Mouse (Mus musculus): ENCODE data around the gene Fut11. TPM values are rescaled to one million over a fixed set of nuclear protein-coding genes. Genes with fewer than 3 reads are reported as not detected.

Gene Fut11
- 10 to 100 TPM; 14.6 to 15.8 (median 15.0) TPM for total RNA-seq (2022)

DNA sequence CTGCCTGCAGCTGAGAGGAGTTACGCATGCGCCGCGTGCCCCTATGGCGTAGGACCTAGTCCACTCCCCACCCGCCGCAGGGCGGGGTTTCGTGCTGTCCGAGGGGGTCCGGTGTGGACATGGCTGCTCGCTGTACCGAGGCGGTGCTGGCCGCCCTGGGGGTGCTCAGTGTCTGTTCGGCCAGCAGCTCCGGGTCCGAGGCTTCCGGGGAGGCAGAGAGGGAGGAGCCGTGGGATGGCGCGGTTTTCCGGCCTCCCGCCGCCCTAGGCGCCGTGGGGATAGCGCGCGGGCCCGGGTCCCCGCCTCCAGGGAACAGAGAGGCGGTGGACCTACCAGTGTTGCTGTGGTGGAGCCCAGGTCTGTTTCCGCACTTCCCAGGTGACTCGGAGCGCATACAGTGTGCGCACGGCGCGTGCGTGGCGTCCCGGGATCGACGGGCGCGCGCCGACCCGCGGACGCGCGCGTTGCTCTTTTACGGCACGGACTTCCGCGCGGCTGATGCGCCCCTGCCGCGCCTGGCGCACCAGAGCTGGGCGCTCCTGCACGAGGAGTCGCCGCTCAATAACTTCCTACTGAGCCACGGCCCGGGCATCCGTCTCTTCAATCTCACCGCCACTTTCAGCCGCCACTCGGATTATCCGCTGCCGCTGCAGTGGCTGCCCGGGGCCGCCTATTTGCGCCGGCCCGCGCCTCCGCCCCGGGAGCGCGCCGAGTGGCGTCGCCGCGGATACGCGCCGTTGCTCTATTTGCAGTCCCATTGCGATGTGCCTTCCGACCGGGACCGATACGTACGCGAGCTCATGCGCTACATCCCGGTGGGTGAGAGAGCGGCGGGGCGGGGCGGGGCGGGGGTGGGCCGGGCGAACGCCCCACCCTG is at the start of gene Fut11:
Gene Fut11, plus strand, starts transcription at position 85 of the 877 bp plus-strand sequence.
- DNase-seq (ENCODE audit: low spot score in 2 of 2): peak; percentile 78 to 83

DNA sequence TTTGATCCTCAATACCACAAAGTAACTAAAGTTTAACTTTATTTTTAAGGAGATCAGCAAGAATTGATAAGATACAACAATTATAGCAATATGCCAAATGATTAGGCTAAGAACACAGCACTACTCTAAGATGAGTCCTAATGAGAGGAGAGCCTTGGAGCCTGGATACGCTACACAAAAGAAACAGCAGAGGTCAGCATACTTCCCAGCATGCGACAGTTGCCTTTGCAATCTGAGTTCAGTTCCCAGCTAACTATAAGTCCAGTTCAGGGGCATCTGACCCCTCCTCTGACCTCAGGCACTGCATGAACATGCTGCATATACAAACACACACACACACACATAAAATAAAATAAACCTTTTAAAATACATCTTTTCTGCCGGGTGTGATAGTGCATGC is 49.2 kb upstream of the Fut11 start:
- no peak for DNase-seq (ENCODE audit: low spot score in 2 of 2)

DNA sequence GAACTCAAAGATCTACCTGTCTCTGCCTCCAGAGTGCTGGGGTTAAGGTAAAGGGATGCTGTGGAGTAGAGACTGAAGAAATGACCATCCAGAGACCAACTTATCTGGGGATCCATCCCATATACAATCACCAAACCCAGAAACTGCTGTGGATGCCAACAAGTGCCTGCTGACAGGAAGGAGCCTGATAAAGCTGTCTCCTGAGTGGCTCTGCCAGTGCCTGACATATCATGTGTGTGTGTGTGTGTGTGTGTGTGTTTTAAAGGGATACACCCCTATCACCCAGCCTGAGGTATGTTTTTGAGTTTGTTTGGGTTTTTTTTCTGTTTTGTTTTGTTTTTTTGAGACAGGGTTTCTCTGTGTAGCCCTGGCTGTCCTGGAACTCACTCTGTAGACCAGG is 48.4 kb upstream of the Fut11 start:
- no peak for DNase-seq (ENCODE audit: low spot score in 2 of 2)

DNA sequence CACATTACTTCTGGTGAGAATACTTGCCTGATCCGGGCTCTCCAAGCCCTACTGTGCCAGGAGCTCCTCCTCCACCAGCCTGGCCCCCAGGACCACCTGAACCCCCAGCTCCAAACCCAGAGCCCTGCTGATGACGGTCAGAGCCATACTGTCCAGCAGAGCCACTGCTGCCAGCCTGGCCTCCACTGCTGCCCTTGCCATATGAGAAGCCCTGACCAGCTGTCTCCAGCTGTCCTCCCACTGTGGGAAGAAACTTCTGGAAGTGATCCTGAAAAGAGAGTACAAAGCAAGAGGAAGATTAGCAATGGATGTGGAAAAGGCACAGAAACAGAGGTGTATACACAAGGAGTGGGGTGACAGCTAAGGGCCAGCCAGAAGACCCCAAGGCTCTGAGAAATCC is 43.8 kb upstream of the Fut11 start:
- DNase-seq (ENCODE audit: low spot score in 2 of 2): no peak

DNA sequence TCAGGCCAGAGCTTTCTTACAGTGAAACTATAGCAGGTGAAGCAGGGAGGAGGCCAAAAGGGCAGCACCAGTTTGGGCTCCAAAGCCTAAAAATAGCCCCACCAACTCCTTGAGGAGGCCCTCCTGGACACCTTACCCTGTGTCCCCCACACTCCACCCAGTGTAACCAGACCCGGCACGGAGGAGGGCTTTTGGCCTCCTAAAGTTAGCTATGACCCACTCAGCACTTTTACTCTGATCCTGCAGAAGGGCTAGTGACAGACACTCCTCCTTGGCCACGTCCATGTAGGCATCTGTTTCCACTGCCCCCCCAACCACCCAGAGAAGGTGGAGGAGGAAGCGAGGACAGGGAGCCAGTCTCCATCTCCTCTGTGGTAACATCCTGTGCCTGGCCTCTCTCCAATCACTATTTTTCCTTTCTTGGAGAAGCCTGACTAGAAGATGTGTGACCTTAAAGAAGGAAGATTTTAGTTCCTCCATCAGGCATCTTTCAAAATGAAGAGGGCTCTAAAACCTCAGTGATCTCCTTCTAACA is 43.0 kb upstream of the Fut11 start:
- no peak for DNase-seq (ENCODE audit: low spot score in 2 of 2)

DNA sequence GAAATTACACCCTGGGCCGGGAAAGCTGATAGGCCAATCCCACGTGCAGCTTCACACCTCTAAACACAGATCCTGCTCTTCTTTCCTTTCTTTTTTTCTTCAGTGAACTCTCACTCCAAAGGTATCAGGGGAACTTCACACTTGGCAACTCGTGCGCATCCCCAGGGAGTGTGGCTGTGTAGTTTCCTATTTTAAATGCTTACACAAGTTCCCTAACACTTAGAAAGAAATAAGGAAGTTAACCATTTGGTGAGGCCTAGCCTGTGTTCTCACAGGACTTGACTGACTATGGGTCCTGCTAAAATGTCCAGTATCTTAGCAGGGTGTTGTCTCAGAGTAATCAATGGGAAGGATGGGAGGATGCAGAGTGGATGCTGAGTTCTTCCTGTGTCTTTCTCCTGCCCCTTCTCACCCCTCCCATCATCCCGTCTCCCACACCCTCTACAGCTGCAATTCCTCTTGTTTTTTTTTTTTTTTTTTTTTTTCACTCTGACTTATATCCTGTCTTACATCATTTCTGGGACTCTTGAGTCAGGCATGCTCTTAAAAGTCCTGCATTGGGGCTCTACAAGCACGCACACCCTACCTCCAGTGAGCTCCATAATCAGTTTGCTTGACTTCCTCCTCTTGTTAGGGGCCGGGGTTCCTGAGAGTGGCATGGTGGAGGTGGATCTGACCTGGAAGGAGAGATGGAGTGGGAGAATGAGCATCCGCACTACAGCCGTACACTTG is 39.9 kb upstream of the Fut11 start:
- no peak for DNase-seq (ENCODE audit: low spot score in 2 of 2)

DNA sequence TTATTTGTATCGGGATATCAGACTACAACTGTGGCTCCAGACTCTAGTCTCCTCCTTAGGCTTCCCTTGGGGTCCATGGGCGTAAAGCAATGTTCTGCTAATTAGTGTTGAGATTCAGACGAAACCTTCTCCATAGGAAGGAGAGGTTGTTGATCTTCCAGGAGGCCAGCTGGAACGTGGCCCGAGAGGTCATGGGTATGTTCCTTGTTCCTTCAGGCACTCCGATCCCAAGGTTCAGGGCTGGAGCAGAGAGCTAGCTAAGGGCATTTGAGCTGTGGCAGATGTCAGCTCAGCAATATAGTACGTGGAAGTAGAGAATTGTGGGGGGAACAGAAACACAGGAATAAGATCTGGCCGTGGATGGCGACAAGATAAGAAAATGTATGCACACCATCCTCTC is 39.0 kb upstream of the Fut11 start:
- no peak for DNase-seq (ENCODE audit: low spot score in 2 of 2)

DNA sequence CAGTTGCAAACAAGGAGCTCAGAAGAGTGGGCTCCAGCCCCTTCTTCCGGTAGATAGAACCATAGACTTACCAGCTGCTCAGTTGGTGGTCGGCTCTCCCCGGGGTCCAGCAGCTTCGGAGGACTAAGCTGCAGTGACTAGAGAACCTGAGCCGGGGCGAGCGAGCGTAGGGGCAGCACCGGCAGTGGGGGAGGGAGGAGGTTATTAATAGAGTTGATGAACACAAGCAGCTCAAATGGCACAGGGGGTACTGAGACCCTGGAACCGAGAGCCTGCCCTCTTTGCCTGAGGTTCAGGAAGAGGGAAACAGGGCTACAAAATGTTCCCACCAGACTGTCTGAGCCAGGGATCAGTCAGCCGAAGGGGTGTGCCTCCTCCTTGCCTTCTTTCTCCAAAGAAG is 38.4 kb upstream of the Fut11 start, which contains the start of gene Myoz1:
Gene Myoz1, minus strand, starts transcription at position 180 of the 400 bp plus-strand sequence.
- DNase-seq (ENCODE audit: low spot score in 2 of 2): no peak

DNA sequence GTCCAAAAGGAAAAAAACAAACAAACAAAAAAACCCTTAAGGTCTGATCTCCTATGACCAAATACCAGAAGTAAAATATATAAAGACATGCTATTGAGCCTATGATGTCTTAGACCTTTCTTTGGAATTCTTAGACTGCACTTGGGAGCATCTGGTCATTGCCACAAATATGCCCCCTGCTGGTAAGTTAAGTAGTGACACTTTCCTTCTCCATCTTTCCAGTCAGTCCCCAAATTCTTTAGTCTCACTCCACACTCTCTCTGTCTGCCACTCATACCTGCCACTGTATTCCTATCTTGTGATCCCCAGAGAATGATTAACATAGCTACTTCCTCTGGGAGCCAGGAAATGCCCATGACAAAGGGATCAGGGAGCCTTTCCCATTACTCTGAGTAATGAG is 36.4 kb upstream of the Fut11 start:
- DNase-seq (ENCODE audit: low spot score in 2 of 2): no peak

DNA sequence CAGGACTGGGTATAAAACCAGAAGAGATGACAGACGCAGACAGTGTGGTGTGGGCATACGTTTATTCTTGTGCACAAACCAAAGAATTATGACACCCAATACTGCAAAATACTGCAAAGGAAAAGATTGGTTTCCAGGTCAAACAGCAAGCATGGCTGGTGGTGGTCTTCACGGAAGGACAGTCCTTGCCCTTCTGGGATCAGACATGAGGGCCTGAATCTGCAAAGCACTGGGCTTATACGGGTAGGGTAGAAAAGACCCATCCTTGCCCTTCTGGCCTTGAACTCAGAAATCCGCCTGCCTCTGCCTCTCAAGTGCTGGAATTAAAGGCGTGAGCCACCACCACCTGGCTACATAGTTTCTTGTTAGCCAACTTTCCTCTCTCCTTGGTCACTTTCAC is 35.9 kb upstream of the Fut11 start:
- DNase-seq (ENCODE audit: low spot score in 2 of 2): no peak

DNA sequence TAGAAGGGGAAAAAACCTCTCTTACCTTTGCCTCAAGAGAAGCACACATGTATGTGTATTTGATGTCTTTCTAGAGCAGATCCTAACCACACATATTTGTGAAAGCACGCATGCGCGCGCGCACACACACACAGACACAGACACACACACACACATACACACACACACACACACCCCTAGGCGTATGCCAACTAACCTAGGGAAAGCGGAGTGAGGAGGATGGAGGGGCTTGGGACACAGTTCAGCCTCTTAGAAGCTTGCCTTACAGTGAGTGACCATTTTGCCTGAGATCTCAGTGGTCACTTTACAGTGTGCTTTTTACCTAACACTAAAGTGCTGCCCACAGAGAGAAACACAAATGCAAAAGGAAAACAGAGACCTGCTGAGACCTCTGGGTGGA is 35.1 kb upstream of the Fut11 start:
- DNase-seq (ENCODE audit: low spot score in 2 of 2): no peak

DNA sequence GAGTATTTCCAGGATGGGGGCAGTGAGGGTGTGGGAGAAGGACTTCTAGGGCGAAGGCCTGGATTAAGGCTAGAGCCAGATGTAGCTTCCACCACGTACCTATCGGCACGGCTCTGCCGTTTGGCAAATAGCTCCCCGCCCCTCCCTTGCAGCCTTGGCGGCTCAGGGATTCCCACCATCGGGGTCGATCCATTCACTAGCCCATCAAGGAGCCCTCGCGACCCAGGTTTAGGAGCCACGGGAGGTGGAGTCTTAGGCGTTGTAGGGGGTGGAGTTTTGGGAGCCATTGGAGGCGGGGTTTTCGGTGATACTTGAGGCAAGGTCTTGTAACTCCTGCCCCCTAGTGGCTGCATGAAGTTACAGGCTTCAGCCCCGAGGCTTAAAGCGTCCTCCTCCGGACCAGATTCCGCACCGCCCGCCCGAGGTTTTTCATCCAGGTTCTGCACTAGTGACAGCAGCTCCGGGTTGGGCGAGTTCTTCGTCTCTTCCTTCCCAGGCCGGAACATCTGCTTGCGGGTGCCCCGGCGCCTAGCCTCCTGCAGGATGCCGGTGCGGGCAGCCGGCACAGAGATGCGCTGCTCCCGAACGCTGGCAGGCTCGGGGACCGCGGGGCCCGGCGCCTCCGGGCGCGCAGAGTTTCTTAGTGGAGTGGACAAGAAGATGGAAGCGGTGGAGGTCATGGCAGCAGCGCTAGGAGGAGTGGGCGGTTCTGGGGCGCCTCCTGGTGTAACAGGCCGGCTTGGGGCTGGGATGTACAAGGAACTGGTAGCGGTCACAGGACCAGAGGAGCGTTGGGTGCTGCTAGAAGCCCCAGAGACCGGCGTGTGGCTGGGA is 33.7 kb upstream of the Fut11 start:
- peak; percentile 93 to 95 for DNase-seq (ENCODE audit: low spot score in 2 of 2)

DNA sequence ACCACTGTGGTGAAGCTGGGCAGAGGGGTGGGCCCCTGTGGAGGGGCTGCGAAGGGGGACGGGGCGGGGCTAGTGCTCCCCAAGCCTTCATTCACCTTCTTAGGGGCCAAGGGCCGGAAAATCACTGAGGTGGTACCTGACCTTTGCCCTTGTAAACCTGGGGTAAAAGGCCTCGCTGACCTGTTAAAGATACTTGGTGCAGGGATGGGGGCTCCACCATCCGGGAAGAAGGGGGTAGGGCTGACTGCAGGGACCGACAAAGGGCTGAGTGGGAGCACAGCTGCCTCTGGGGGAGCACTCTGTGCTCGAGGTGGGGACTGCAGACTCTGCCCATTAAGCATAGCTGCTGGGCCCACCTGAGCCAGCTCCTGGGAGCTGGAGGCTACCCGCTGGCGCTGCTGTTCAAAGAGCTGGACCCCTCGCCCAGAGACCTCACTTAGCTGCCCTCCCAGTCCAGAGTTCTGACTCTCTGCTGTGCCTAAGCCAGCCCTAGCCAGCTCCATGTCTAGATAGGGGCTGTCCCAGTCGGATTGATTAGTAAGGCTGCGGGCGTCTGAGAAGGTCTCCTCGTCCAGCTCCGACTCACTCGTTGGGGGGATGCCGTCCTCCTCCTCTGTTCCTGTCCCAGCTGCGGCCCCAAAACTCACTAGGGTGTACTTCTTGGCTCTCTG is 33.0 kb upstream of the Fut11 start:
- no peak for DNase-seq (ENCODE audit: low spot score in 2 of 2)

DNA sequence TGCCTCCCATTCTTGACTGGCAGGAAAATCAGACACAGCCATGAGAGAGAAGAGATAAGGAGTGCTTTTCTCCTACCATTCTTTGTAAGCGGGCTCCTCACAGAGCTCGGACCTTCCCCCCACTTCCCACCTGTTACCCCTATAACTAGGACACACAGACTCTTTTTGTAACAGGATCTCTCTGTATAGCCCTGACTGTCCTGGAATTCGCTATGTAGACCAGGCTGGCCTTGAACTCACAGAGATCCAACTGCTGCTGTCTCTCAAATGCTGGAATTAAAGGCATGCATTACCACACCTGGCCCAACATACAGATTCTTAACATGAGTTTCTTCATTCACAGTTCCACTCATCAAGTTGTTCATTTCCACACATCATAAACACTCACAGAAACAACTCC is 32.0 kb upstream of the Fut11 start:
- DNase-seq (ENCODE audit: low spot score in 2 of 2): no peak

DNA sequence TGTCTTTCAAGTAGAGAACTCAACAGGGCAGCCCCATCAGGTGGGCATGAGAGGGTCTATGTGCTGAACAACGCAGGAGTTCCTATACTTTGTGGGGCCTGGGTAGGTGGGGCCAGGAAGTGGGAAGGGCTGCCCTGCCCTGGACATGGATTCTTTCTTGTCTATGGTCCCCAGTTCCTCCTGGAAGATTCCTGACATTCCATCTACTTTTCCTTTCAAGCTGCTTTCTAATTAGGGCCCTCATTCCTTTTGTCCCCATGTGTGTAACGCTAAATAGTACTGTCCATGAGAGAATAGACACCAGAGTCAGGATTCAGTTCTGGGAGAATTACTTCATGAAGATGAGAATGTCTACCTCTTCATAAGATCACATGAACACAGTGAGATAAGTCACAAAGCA is 31.2 kb upstream of the Fut11 start:
- no peak for DNase-seq (ENCODE audit: low spot score in 2 of 2)

DNA sequence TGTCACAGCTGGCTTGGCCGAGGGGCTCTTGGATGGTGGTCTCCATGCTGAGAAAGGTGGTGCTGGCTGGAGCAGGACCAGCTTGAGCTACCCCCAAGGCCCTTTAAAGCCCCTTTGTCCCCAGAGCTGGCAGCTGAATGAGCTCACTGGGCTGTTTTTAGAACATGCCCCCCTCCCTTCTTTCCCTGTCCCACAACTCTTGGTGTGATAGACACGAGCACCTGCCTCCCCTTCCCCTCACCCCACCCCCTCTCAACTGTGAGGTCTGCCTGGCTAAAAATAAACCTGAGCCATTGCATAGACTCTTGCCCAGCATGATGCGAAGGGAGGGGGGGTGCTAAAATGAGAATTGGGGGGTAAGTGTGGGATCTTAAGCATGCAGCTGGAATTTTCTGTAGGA is 30.3 kb upstream of the Fut11 start:
- DNase-seq (ENCODE audit: low spot score in 2 of 2): no peak

DNA sequence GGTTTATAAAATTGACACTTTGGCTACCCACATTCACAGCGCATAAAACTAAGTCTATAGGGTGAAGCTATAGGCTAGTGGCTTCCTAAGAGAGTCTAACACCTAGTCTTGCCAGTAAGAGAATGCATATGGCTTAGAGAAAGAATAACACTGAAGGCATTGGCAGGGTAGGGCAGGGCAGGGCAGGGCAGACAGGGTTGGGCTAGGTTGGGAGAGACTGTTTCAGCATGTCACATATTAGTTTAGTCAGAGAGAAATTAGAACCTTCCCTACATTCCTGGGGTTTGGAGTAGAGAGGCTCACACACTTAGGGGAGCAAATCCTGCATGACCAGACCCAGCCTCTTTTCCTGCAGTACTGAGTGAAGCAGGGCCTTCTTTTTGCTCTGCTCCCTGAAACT is 27.3 kb upstream of the Fut11 start:
- DNase-seq (ENCODE audit: low spot score in 2 of 2): no peak

DNA sequence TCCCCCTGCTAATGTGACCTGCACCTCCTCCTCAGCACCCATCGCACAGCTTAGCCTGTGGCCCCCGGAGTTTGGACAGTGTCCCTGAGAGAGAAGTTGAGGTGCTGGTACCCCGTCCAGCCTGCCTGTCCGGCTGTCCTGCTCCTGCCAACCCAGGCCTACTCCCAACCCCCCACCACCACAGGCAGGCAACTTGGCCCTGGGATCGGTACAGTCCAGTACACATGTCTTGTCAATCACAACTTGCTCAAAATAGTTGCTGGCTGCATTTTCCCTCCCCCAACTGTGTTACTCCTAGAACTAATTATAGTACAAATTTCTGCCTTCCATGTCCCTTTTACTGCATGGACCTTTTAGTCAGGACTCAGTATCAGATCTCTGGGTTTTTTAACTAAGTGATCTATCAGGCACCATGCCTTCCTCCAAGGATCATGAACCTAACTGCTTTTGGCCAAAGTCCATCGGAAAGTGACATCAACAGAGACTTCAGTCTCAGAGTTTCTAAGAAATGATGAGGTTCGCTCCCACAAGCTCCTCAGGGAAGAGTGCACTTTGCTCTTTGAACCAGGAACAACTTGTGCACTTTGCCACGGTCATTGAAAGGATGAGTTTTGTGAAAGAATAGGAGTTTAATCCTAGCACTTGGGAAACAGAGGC is 26.5 kb upstream of the Fut11 start, which contains the start of gene Synpo2l:
Gene Synpo2l, minus strand, starts transcription at position 201 of the 657 bp plus-strand sequence.
- no peak for DNase-seq (ENCODE audit: low spot score in 2 of 2)

DNA sequence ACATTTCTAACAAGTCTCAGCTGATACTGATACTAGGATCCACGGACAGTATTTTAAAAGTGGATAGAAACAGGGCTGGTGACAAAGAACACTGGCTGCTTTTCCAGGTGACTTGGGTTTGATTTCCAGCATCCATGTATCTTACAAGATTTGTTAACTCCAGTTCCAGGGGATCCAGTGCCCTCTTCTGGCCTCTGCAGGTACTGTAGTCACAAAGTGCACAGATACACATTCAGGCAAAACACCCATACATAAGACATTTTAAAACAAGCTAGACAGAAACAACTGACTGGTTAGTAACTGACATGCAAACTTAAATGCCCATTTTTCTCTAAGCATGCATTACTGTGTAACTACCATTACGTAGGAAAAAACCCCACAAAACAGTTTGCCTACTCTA is 21.8 kb upstream of the Fut11 start:
- no peak for DNase-seq (ENCODE audit: low spot score in 2 of 2)

DNA sequence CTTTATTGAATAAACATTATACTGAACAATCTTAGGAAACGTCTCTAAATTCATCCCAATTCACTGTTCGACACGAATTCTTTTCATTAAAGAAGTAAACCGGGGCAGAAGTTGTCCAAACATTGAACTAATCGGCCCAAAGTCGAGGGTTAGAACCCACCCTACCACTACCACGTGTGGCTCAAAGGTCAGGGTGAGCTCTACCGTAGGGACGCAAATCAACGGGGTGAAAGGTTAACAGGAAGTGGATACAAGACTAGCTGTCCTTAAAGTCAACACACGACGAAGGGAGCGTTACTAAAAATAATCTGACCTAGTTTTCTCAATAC is 21.1 kb upstream of the Fut11 start:
- DNase-seq (ENCODE audit: low spot score in 2 of 2): peak; percentile 51 to 72
